Mouse (Mus musculus) hindbrain, embryonic 16.5 days (tissue): ENCODE data around the gene Phf24. TPM values are rescaled to one million over a fixed set of nuclear protein-coding genes. Genes with fewer than 3 reads are reported as not detected.

Source experiments
- ATAC-seq: fragments of 200-750 bp; cut with Nextera tagmentation; 2 replicates; pipeline ENCODE4 v1.8.0; 2017; ENCODE audit warnings: moderate TSS enrichment, moderate library complexity
- H3K27ac ChIP-seq: fragments of 300-500 bp; sonication (generic); 2 replicates; pipeline ENCODE4 v1.5.1; 2014; ENCODE audit warnings: low read depth, mild to moderate bottlenecking, control low read depth, low read length, moderate library complexity
- H3K27me3 ChIP-seq: fragments of 300-500 bp; sonication (generic); replicated peaks from 2 replicates; pipeline ENCODE4 v1.6.1; 2014; ENCODE audit warnings: low read length; ENCODE audit not compliant: control insufficient read depth, insufficient read depth
- H3K36me3 ChIP-seq: fragments of 300-500 bp; sonication (generic); 2 replicates; pipeline ENCODE4 v1.6.1; 2014; ENCODE audit warnings: mild to moderate bottlenecking, low read length, moderate library complexity, mixed read lengths; ENCODE audit not compliant: control insufficient read depth, insufficient read depth
- H3K4me1 ChIP-seq: fragments of 300-500 bp; sonication (generic); 2 replicates; pipeline ENCODE4 v1.6.1; 2014; ENCODE audit warnings: low read depth, low read length; ENCODE audit not compliant: control insufficient read depth, insufficient read depth
- H3K4me2 ChIP-seq: fragments of 300-500 bp; sonication (generic); 2 replicates; pipeline ENCODE4 v1.6.1; 2014; ENCODE audit warnings: mild to moderate bottlenecking, low read length, control low read depth, moderate library complexity
- H3K4me3 ChIP-seq: fragments of 300-500 bp; sonication (generic); 2 replicates; pipeline ENCODE4 v1.5.1; 2014; ENCODE audit warnings: mild to moderate bottlenecking, low read length, control low read depth, moderate library complexity
- H3K9ac ChIP-seq: fragments of 300-500 bp; sonication (generic); 2 replicates; pipeline ENCODE4 v1.6.1; 2014; ENCODE audit warnings: low read depth, mild to moderate bottlenecking, control low read depth, low read length, moderate library complexity
- H3K9me3 ChIP-seq: fragments of 300-500 bp; sonication (generic); 2 replicates; pipeline ENCODE4 v1.6.1; 2014; ENCODE audit warnings: mild to moderate bottlenecking, low read length, moderate library complexity; ENCODE audit not compliant: control insufficient read depth
- WGBS: fragments of 180-500 bp; shearing (Covaris S2); extraction: QIAGEN DNeasy Blood & Tissue Kit; methylation state at CpG from one replicate; pipeline ENCODE4 v1.1.7; 2014; 5-methylcytosine and 5-hydroxymethylcytosine counted together
- polyA plus RNA-seq: library from polyadenylated mRNA; unstranded; fragments of >200 nt; fragmentation: Nextera tagmentation; extraction: Ambion mirVana; gene quantifications from 2 replicates; pipeline ENCODE4 v1.2.1, GENCODE M21; 2015

Gene Phf24
- polyA plus RNA-seq, result 44.5 and 45.7 TPM in 2 replicates

GRCm38 (mm10) chr4:42916617-42917401, at the start of gene Phf24:
TSS of gene Phf24 (plus strand) at chr4:42916660.
- H3K4me3 ChIP-seq, result peak within 1 kb of the TSS; percentile 74
- peak within 1 kb of the TSS; percentile 95 for H3K9ac ChIP-seq
- H3K4me1 ChIP-seq, result peaks cover 11% of the 10 kb centered on the region
- peak; percentile 90 for ATAC-seq
- H3K27ac ChIP-seq, result peak within 1 kb of the TSS; percentile 80
- peaks cover 2% of the 10 kb centered on the region; the same call in 1 of the 2 replicates for H3K27me3 ChIP-seq
- peak within 1 kb of the TSS; percentile 81 for H3K4me2 ChIP-seq
- 0% methylated on average over 38 of the region's 90 CpGs for WGBS
- no peaks in the 10 kb centered on the region for H3K36me3 ChIP-seq
- no peaks in the 10 kb centered on the region for H3K9me3 ChIP-seq

GRCm38 (mm10) chr4:42867390-42867789, 49.1 kb upstream of the Phf24 start:
- Histone ChIP-seq H3K36me3 (no peaks in the 10 kb centered on the region), H3K9ac (no peak overlapping the region), H3K27me3 (no peaks in the 10 kb centered on the region), H3K4me3 (no peak overlapping the region), H3K4me2 (no peak overlapping the region), H3K4me1 (no peaks in the 10 kb centered on the region), H3K9me3 (no peaks in the 10 kb centered on the region), H3K27ac (no peak overlapping the region)
- no peak for ATAC-seq
- WGBS, result 81% methylated on average over 3 of the region's 3 CpGs

GRCm38 (mm10) chr4:42868193-42868592, 48.3 kb upstream of the Phf24 start:
- H3K9ac ChIP-seq, result no peak overlapping the region
- H3K36me3 ChIP-seq, result no peaks in the 10 kb centered on the region
- H3K27ac ChIP-seq, result no peak overlapping the region
- H3K4me2 ChIP-seq, result no peak overlapping the region
- no peaks in the 10 kb centered on the region for H3K4me1 ChIP-seq
- no peaks in the 10 kb centered on the region for H3K27me3 ChIP-seq
- no peak for ATAC-seq
- no peak overlapping the region for H3K4me3 ChIP-seq
- 96% methylated on average over 5 of the region's 5 CpGs for WGBS
- H3K9me3 ChIP-seq, result no peaks in the 10 kb centered on the region

- Histone ChIP-seq H3K36me3 (no peaks in the 10 kb centered on the region), H3K27me3 (no peaks in the 10 kb centered on the region), H3K9me3 (no peaks in the 10 kb centered on the region), H3K9ac (no peak overlapping the region), H3K4me2 (no peak overlapping the region), H3K4me3 (no peak overlapping the region), H3K4me1 (no peaks in the 10 kb centered on the region), H3K27ac (no peak overlapping the region)
- 86% methylated on average over 5 of the region's 5 CpGs for WGBS
- ATAC-seq, result no peak
These were observed 45.7 kb upstream of the Phf24 start for GRCm38 (mm10) chr4:42870748-42871147.

GRCm38 (mm10) chr4:42872151-42872550, 44.3 kb upstream of the Phf24 start:
- no peaks in the 10 kb centered on the region for H3K36me3 ChIP-seq
- H3K4me2 ChIP-seq, result no peak overlapping the region
- no peaks in the 10 kb centered on the region for H3K4me1 ChIP-seq
- H3K27ac ChIP-seq, result no peak overlapping the region
- WGBS, result 94% methylated on average over 7 of the region's 7 CpGs
- H3K9me3 ChIP-seq, result no peaks in the 10 kb centered on the region
- no peak for ATAC-seq
- H3K27me3 ChIP-seq, result no peaks in the 10 kb centered on the region
- H3K9ac ChIP-seq, result no peak overlapping the region
- H3K4me3 ChIP-seq, result no peak overlapping the region

- Histone ChIP-seq H3K4me2 (no peak overlapping the region), H3K9me3 (no peaks in the 10 kb centered on the region), H3K4me3 (no peak overlapping the region), H3K27ac (no peak overlapping the region), H3K9ac (no peak overlapping the region), H3K36me3 (no peaks in the 10 kb centered on the region), H3K4me1 (no peaks in the 10 kb centered on the region), H3K27me3 (no peaks in the 10 kb centered on the region)
- WGBS, result 85% methylated on average over 16 of the region's 16 CpGs
- ATAC-seq, result no peak
These were observed 43.6 kb upstream of the Phf24 start for GRCm38 (mm10) chr4:42872746-42873435.

- Histone ChIP-seq H3K36me3 (no peaks in the 10 kb centered on the region), H3K4me1 (no peaks in the 10 kb centered on the region), H3K27me3 (no peaks in the 10 kb centered on the region), H3K4me2 (no peak within 1 kb of the TSS), H3K9ac (no peak within 1 kb of the TSS), H3K27ac (no peak within 1 kb of the TSS), H3K9me3 (no peaks in the 10 kb centered on the region), H3K4me3 (no peak within 1 kb of the TSS)
- ATAC-seq, result no peak
- WGBS, result 78% methylated on average over 7 of the region's 7 CpGs
These were observed 42.3 kb upstream of the Phf24 start, which contains the start of gene Fam205c for GRCm38 (mm10) chr4:42874134-42874533. TSS of gene Fam205c (minus strand) at chr4:42874234.

- peak; percentile 96 for ATAC-seq
- Histone ChIP-seq H3K9ac (no peak overlapping the region), H3K36me3 (no peaks in the 10 kb centered on the region), H3K4me3 (no peak overlapping the region), H3K4me2 (no peak overlapping the region), H3K9me3 (no peaks in the 10 kb centered on the region), H3K27ac (no peak overlapping the region), H3K4me1 (no peaks in the 10 kb centered on the region), H3K27me3 (no peaks in the 10 kb centered on the region)
- WGBS, result 27% methylated on average over 5 of the region's 5 CpGs
These were observed 39.7 kb upstream of the Phf24 start for GRCm38 (mm10) chr4:42876586-42877291.

- H3K4me2 ChIP-seq, result no peak overlapping the region
- 89% methylated on average over 2 of the region's 2 CpGs for WGBS
- no peak overlapping the region for H3K4me3 ChIP-seq
These were observed 38.8 kb upstream of the Phf24 start for GRCm38 (mm10) chr4:42877657-42878056.

More at GRCm38 (mm10) chr4:42877657-42878056, 38.8 kb upstream of the Phf24 start:
- no peaks in the 10 kb centered on the region for H3K9me3 ChIP-seq
- no peak overlapping the region for H3K27ac ChIP-seq
- H3K9ac ChIP-seq, result no peak overlapping the region
- H3K27me3 ChIP-seq, result no peaks in the 10 kb centered on the region
- ATAC-seq, result no peak
- H3K4me1 ChIP-seq, result no peaks in the 10 kb centered on the region
- H3K36me3 ChIP-seq, result no peaks in the 10 kb centered on the region
